Mouse (Mus musculus): ENCODE data around the gene Mdc1. TPM values are rescaled to one million over a fixed set of nuclear protein-coding genes. Genes with fewer than 3 reads are reported as not detected.

Mdc1 gene
- polyA plus RNA-seq, 1 experiment from 2014 or later = 8.5 TPM

GRCm38 (mm10) chr17:35812307-35812706, 29.0 kb upstream of the Mdc1 start:
- H3K36me3 ChIP-seq (replicated peaks) = no peaks in the 10 kb centered on the region
- ATAC-seq (ENCODE audit: insufficient read depth) = no peak
- 70% methylated on average over 5 of the region's 5 CpGs for WGBS (ENCODE audit: insufficient replicate concordance)
- H3K27me3 ChIP-seq = no peaks in the 10 kb centered on the region
- H3K9ac ChIP-seq = no peak overlapping the region
- no peaks in the 10 kb centered on the region for H3K9me3 ChIP-seq (replicated peaks)
- no peak overlapping the region for H3K4me2 ChIP-seq
- H3K27ac ChIP-seq (replicated peaks) = no peak overlapping the region
- H3K4me1 ChIP-seq (replicated peaks) = peaks cover 51% of the 10 kb centered on the region
- H3K4me3 ChIP-seq (replicated peaks) = no peak overlapping the region

- Histone ChIP-seq H3K9me3 (replicated peaks) (no peaks in the 10 kb centered on the region), H3K9ac (no peak overlapping the region), H3K4me2 (no peak overlapping the region), H3K27ac (replicated peaks) (no peak overlapping the region), H3K4me1 (replicated peaks) (peaks cover 47% of the 10 kb centered on the region), H3K36me3 (replicated peaks) (no peaks in the 10 kb centered on the region), H3K27me3 (no peaks in the 10 kb centered on the region), H3K4me3 (replicated peaks) (no peak overlapping the region)
- WGBS (ENCODE audit: insufficient replicate concordance) = 71% methylated on average over 6 of the region's 6 CpGs
- no peak for ATAC-seq (ENCODE audit: insufficient read depth)
Measured at GRCm38 (mm10) chr17:35812736-35813135, 28.6 kb upstream of the Mdc1 start.

GRCm38 (mm10) chr17:35813245-35813647, 28.1 kb upstream of the Mdc1 start:
- Histone ChIP-seq H3K4me3 (replicated peaks) (no peak overlapping the region), H3K9me3 (replicated peaks) (no peaks in the 10 kb centered on the region), H3K9ac (no peak overlapping the region), H3K27me3 (no peaks in the 10 kb centered on the region), H3K36me3 (replicated peaks) (no peaks in the 10 kb centered on the region), H3K27ac (replicated peaks) (no peak overlapping the region), H3K4me2 (no peak overlapping the region), H3K4me1 (replicated peaks) (peaks cover 42% of the 10 kb centered on the region)
- 51% methylated on average over 7 of the region's 7 CpGs for WGBS (ENCODE audit: insufficient replicate concordance)
- 0 out of 2 replicates have a peak, but pooled peaks have one; percentile 14 for ATAC-seq (ENCODE audit: insufficient read depth)

GRCm38 (mm10) chr17:35813653-35814052, 27.7 kb upstream of the Mdc1 start:
- 54% methylated on average over 7 of the region's 7 CpGs for WGBS (ENCODE audit: insufficient replicate concordance)
- Histone ChIP-seq H3K27me3 (no peaks in the 10 kb centered on the region), H3K9me3 (replicated peaks) (no peaks in the 10 kb centered on the region), H3K27ac (replicated peaks) (no peak overlapping the region), H3K36me3 (replicated peaks) (no peaks in the 10 kb centered on the region), H3K4me3 (replicated peaks) (no peak overlapping the region), H3K9ac (no peak overlapping the region), H3K4me2 (no peak overlapping the region), H3K4me1 (replicated peaks) (peaks cover 42% of the 10 kb centered on the region)
- no peak for ATAC-seq (ENCODE audit: insufficient read depth)

GRCm38 (mm10) chr17:35814678-35815077, 26.6 kb upstream of the Mdc1 start:
- Histone ChIP-seq H3K4me3 (replicated peaks) (no peak overlapping the region), H3K9me3 (replicated peaks) (no peaks in the 10 kb centered on the region), H3K4me2 (no peak overlapping the region), H3K27ac (replicated peaks) (no peak overlapping the region; the same call in 1 of the 2 replicates), H3K4me1 (replicated peaks) (peaks cover 50% of the 10 kb centered on the region), H3K9ac (no peak overlapping the region), H3K36me3 (replicated peaks) (no peaks in the 10 kb centered on the region), H3K27me3 (no peaks in the 10 kb centered on the region)
- 48% methylated on average over 6 of the region's 6 CpGs for WGBS (ENCODE audit: insufficient replicate concordance)
- peak; percentile 29; the same call in 1 of the 2 replicates for ATAC-seq (ENCODE audit: insufficient read depth)

GRCm38 (mm10) chr17:35815836-35816235, 25.5 kb upstream of the Mdc1 start:
- 60% methylated on average over 7 of the region's 7 CpGs for WGBS (ENCODE audit: insufficient replicate concordance)

GRCm38 (mm10) chr17:35816686-35817085, 24.6 kb upstream of the Mdc1 start:
- no peak for ATAC-seq (ENCODE audit: insufficient read depth)
- WGBS (ENCODE audit: insufficient replicate concordance) = 56% methylated on average over 14 of the region's 14 CpGs
- Histone ChIP-seq H3K9me3 (replicated peaks) (no peaks in the 10 kb centered on the region), H3K9ac (no peak overlapping the region), H3K4me3 (replicated peaks) (no peak overlapping the region), H3K4me1 (replicated peaks) (peaks cover 65% of the 10 kb centered on the region), H3K36me3 (replicated peaks) (no peaks in the 10 kb centered on the region), H3K27me3 (no peaks in the 10 kb centered on the region), H3K4me2 (no peak overlapping the region), H3K27ac (replicated peaks) (no peak overlapping the region)

More at GRCm38 (mm10) chr17:35815836-35816235, 25.5 kb upstream of the Mdc1 start:
- Histone ChIP-seq H3K27me3 (no peaks in the 10 kb centered on the region), H3K9me3 (replicated peaks) (no peaks in the 10 kb centered on the region), H3K27ac (replicated peaks) (no peak overlapping the region), H3K4me1 (replicated peaks) (peaks cover 62% of the 10 kb centered on the region), H3K4me2 (no peak overlapping the region), H3K36me3 (replicated peaks) (no peaks in the 10 kb centered on the region), H3K9ac (no peak overlapping the region), H3K4me3 (replicated peaks) (no peak overlapping the region)
- ATAC-seq (ENCODE audit: insufficient read depth) = no peak

GRCm38 (mm10) chr17:35817226-35817625, 24.1 kb upstream of the Mdc1 start:
- H3K27ac ChIP-seq (replicated peaks) = no peak overlapping the region
- 77% methylated on average over 10 of the region's 10 CpGs for WGBS (ENCODE audit: insufficient replicate concordance)
- no peaks in the 10 kb centered on the region for H3K36me3 ChIP-seq (replicated peaks)
- no peaks in the 10 kb centered on the region for H3K27me3 ChIP-seq
- no peak overlapping the region for H3K9ac ChIP-seq
- H3K4me3 ChIP-seq (replicated peaks) = no peak overlapping the region
- ATAC-seq (ENCODE audit: insufficient read depth) = no peak
- no peak overlapping the region for H3K4me2 ChIP-seq
- H3K4me1 ChIP-seq (replicated peaks) = peaks cover 70% of the 10 kb centered on the region
- H3K9me3 ChIP-seq (replicated peaks) = no peaks in the 10 kb centered on the region

- Histone ChIP-seq H3K4me2 (peak overlapping the region; percentile 98; the same call in 1 of the 2 replicates), H3K4me3 (replicated peaks) (no peak overlapping the region), H3K9me3 (replicated peaks) (no peaks in the 10 kb centered on the region), H3K4me1 (replicated peaks) (peaks cover 77% of the 10 kb centered on the region), H3K36me3 (replicated peaks) (peaks cover 7% of the 10 kb centered on the region; the same call in 1 of the 2 replicates), H3K9ac (no peak overlapping the region), H3K27me3 (no peaks in the 10 kb centered on the region), H3K27ac (replicated peaks) (0 out of 2 replicates have a peak overlapping the region, but pooled peaks have one; percentile 8)
- WGBS (ENCODE audit: insufficient replicate concordance) = 28% methylated on average over 5 of the region's 5 CpGs
- ATAC-seq (ENCODE audit: insufficient read depth) = no peak
Measured at GRCm38 (mm10) chr17:35820111-35820510, 21.2 kb upstream of the Mdc1 start.

GRCm38 (mm10) chr17:35821439-35822430, 19.6 kb upstream of the Mdc1 start, which contains the start of gene Ier3:
Gene Ier3, plus strand, starts transcription at chr17:35821684.
- H3K4me2 ChIP-seq = peak within 1 kb of the TSS; percentile 98
- H3K27me3 ChIP-seq = no peaks in the 10 kb centered on the region
- H3K36me3 ChIP-seq (replicated peaks) = peaks cover 24% of the 10 kb centered on the region
- peak within 1 kb of the TSS; percentile 86 for H3K4me3 ChIP-seq (replicated peaks)
- H3K9ac ChIP-seq = peak within 1 kb of the TSS; percentile 82
- H3K9me3 ChIP-seq (replicated peaks) = no peaks in the 10 kb centered on the region
- under 1% methylated on average over 62 of the region's 62 CpGs for WGBS (ENCODE audit: insufficient replicate concordance)
- peak; percentile 26 for ATAC-seq (ENCODE audit: insufficient read depth)
- peaks cover 75% of the 10 kb centered on the region for H3K4me1 ChIP-seq (replicated peaks)
- H3K27ac ChIP-seq (replicated peaks) = peak within 1 kb of the TSS; percentile 95

GRCm38 (mm10) chr17:35822564-35822963, 18.8 kb upstream of the Mdc1 start:
- H3K4me2 ChIP-seq = peak overlapping the region; percentile 98
- no peaks in the 10 kb centered on the region for H3K27me3 ChIP-seq
- H3K36me3 ChIP-seq (replicated peaks) = peaks cover 32% of the 10 kb centered on the region
- no peak for ATAC-seq (ENCODE audit: insufficient read depth)
- WGBS (ENCODE audit: insufficient replicate concordance) = under 1% methylated on average over 11 of the region's 11 CpGs
- H3K9ac ChIP-seq = peak overlapping the region; percentile 82
- peak overlapping the region; percentile 86 for H3K4me3 ChIP-seq (replicated peaks)
- no peaks in the 10 kb centered on the region for H3K9me3 ChIP-seq (replicated peaks)
- peaks cover 72% of the 10 kb centered on the region for H3K4me1 ChIP-seq (replicated peaks)
- H3K27ac ChIP-seq (replicated peaks) = peak overlapping the region; percentile 95
